Mouse (Mus musculus) liver, adult (tissue): ENCODE measurements around the gene Nfasc.

Experiments
- GATA4 ChIP-seq: IDR thresholded peaks from 2 replicates; pipeline ENCODE4 v1.6.1; 2014; ENCODE audit warnings: mild to moderate bottlenecking, low read length; ENCODE audit not compliant: insufficient replicate concordance

Nfasc gene

GRCm38 (mm10) chr1:132581845-132582839, 159.5 kb downstream of the Nfasc start:
- no peak for TF ChIP-seq GATA4

GRCm38 (mm10) chr1:132580063-132580462, 161.5 kb downstream of the Nfasc start:
- TF ChIP-seq GATA4: no peak

GRCm38 (mm10) chr1:132576845-132577244, 164.8 kb downstream of the Nfasc start:
- no peak for TF ChIP-seq GATA4

DNA sequence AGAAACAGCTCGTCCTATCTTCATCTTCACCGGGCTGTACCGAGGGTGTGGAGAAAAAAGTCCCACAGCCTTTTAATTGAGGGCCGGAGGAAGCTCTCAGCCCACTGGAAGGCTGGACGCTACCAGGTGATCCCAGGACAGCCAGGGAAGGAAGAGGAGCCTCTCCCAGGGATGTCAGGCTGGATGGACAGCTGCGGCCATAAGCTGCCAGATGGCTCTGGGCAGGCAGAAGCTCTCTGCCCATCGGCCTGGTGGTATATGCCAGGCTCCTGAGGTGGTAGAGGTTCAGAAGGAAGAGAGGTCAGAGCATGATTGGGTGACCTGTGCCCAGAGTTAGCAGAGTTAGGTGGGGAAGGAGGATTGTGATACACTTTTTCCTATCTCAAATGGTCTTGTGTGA, 168.7 kb downstream of the Nfasc start:
- TF ChIP-seq GATA4: no peak

DNA sequence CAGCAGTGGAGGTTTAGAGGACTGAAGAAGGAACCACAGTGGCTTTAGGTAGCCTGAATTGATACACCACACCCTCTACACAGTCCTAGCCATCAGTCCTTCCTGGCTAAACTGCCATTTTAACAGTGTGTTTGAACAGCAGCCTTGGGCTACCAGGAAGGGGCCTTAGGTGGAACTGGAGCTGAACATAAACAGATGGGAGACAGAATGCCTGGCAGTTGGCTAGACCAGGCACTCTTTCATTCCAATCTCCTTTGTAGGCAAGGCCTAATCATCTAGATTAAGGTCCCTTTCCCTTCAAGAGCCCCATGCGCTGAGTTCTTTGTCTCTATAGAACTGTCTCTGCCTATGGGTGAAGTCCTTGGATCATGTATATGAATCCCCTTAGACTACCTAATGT, 170.0 kb downstream of the Nfasc start:
- no peak for TF ChIP-seq GATA4

DNA sequence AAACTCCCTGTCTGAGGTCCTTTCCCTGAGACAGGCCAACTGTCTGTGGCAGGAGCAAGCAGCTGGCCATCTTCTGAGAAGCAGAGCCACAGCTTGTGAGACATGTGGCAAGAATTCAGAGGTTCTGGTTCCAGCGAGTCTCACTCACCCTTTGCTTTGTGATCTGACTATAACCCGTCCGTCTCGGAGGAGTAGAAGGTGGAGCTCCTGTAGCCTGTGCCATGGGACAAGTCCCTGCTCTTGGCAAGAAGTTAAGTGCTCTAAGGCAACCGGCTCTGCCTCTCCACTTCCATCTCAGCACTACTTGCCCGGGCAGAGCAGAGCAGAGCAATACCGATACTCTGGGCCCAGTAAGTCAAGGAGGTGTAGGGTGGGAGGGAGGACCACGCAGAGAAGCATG, 170.7 kb downstream of the Nfasc start:
- no peak for TF ChIP-seq GATA4

GRCm38 (mm10) chr1:132570068-132570780, 171.4 kb downstream of the Nfasc start:
- no peak for TF ChIP-seq GATA4

DNA sequence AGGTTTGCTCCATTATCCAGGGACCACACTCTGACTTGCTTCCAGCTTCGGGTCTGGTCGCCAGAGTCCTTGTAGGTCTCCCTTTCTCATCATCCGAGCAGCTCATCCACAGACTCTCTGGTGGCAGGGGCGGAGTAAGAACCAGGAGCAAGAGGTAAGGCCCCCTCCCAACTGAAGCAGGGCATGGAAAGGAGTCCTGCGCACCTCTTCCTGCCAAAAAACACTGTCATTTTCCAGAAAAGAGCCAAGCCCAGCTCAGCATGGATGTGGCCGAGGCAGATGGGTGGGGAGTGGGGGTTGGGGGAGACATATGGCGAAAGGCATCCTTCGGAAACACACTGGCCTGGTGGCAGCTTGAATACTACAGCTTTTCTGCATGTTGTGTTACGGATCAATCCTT, 172.1 kb downstream of the Nfasc start:
- TF ChIP-seq GATA4: no peak

GRCm38 (mm10) chr1:132567336-132568125, 174.1 kb downstream of the Nfasc start:
- no peak for TF ChIP-seq GATA4

- no peak for TF ChIP-seq GATA4
Measured at GRCm38 (mm10) chr1:132565766-132566165, 175.8 kb downstream of the Nfasc start.

DNA sequence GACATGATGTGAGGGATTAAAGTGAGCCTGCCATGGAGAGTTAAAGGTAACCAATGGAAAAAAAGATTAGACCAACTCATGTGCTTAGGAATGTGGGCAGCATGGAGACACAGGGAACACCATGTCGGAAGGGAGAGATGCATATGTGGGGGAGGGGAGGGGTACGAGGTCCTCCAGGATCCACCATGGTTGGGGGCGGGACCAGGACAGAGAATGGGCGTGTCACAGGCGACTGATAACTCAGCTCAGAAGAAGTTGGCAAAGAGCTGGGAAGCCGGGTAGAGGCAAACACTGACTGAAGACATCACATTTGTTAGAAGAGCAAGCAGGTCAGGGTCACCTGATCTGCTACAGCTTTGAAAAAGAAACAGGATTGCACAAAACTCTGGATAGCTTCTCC, 176.7 kb downstream of the Nfasc start:
- TF ChIP-seq GATA4: no peak

GRCm38 (mm10) chr1:132562337-132562795, 179.2 kb downstream of the Nfasc start:
- no peak for TF ChIP-seq GATA4

DNA sequence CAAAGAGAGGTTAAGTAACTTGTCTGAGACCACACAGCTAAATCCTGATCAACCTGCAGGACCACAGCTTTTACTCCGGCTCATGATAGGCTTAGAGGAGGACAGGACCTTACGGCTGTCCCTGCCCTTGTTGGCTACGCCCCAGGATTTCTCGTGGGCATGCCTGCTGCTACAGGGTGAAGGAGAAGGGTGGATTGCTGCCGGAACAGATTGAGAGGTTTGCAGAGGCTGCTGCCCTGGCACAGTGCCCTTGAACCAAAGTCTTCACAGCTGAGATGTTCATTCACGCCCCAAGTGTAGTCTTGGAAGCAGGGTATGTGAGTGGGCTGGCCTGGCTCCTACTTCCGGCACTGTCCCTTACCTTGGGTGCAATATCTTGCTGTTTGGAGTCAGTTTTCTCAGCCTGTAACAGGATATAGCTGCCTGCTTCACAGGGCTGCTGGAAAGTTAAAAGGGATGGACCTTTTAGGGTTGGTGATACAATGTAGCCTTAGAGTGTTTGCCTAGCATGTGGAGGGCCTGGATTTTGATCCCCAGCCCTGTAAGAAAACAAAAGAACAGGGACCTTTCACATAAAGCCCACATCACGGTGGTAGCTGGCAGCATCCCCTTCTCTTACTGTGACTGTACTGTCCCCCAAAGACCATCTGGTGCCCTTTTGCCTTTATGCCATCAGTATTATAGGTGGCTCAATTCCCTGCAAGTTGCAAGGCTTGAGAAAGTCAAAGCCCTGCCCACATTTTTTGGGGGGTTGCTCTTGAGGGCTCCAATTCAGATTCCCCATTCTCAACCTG, 180.5 kb downstream of the Nfasc start:
- no peak for TF ChIP-seq GATA4

DNA sequence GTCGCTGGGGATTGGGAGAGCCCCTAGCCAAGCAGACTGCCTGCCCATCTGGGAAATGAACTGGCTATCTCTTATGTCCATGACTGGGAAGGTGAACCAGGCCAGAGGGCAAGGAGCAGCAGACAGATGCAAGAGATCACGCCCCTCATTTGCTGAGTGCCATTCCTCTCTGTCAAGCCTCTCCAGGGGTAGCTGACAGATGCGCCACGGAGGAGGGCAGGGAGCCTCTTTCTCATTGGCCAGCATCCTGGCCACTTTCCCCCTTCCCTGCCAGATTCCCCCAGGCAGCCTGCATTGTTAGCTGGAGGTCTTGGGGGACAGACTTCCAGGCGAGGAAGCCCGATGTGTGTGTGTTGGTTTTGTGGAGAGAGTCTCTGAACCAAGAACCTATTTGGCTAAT, 182.6 kb downstream of the Nfasc start:
- TF ChIP-seq GATA4: no peak
